Mouse (Mus musculus) intestine, postnatal 0 days (tissue): Measurements from ENCODE around the gene Zdhhc7. TPM values are rescaled to one million over a fixed set of nuclear protein-coding genes. Genes with fewer than 3 reads are reported as not detected.

Experiments used
- ATAC-seq: fragments of 200-750 bp; cut with Nextera tagmentation; 2 replicates; pipeline ENCODE4 v1.8.0; 2017; ENCODE audit warnings: mild to moderate bottlenecking, moderate TSS enrichment, moderate library complexity
- H3K27ac ChIP-seq: fragments of 300-500 bp; sonication (generic); 2 replicates; pipeline ENCODE4 v1.5.1; 2014; ENCODE audit warnings: mild to moderate bottlenecking, low read depth, low read length, moderate library complexity
- H3K27me3 ChIP-seq: fragments of 300-500 bp; sonication (generic); replicated peaks from 2 replicates; pipeline ENCODE4 v1.6.1; 2014; ENCODE audit warnings: low read length, mixed read lengths; ENCODE audit not compliant: control insufficient read depth, insufficient read depth
- H3K36me3 ChIP-seq: fragments of 300-500 bp; sonication (generic); 2 replicates; pipeline ENCODE4 v1.6.1; 2014; ENCODE audit warnings: mild to moderate bottlenecking, moderate library complexity; ENCODE audit not compliant: control insufficient read depth, insufficient read depth
- H3K4me1 ChIP-seq: fragments of 300-500 bp; sonication (generic); replicated peaks from 2 replicates; pipeline ENCODE4 v1.6.1; 2014; ENCODE audit warnings: antibody characterized with exemption, low read length, mixed read lengths; ENCODE audit not compliant: control insufficient read depth, insufficient read depth
- H3K4me2 ChIP-seq: fragments of 300-500 bp; sonication (generic); replicated peaks from 2 replicates; pipeline ENCODE4 v1.6.1; 2014; ENCODE audit warnings: low read depth, mild to moderate bottlenecking, moderate library complexity
- H3K4me3 ChIP-seq: fragments of 300-500 bp; sonication (generic); 2 replicates; pipeline ENCODE4 v1.5.1; 2014; ENCODE audit warnings: low read depth, low read length
- H3K9ac ChIP-seq: fragments of 300-500 bp; sonication (generic); 2 replicates; pipeline ENCODE4 v1.6.1; 2014; ENCODE audit warnings: mild to moderate bottlenecking, low read depth, low read length
- H3K9me3 ChIP-seq: fragments of 300-500 bp; sonication (generic); 2 replicates; pipeline ENCODE4 v1.6.1; 2016; ENCODE audit warnings: mixed run types; ENCODE audit not compliant: control insufficient read depth
- CTCF ChIP-seq: sonication (generic); IDR thresholded peaks from 2 replicates; pipeline ENCODE4 v1.5.1; 2016; ENCODE audit warnings: low read depth, mild to moderate bottlenecking, control low read depth, antibody characterized with exemption, moderate library complexity
- WGBS: fragments of 180-500 bp; shearing (Covaris S2); extraction: QIAGEN DNeasy Blood & Tissue Kit; methylation state at CpG from one replicate; pipeline ENCODE4 v1.1.7; 2014; 5-methylcytosine and 5-hydroxymethylcytosine counted together
- polyA plus RNA-seq: library from polyadenylated mRNA; unstranded; fragments of >200 nt; fragmentation: Nextera tagmentation; extraction: Ambion mirVana; gene quantifications from 2 replicates; pipeline ENCODE4 v1.2.1, GENCODE M21; 2015

Zdhhc7 gene
- polyA plus RNA-seq, 1 experiment from 2014 or later, result 39.4 TPM

GRCm38 (mm10) chr8:120072259-120072658 lies 29.0 kb downstream of the Zdhhc7 start:
- no peaks in the 10 kb centered on the region for H3K27me3 ChIP-seq
- ATAC-seq, result no peak
- H3K27ac ChIP-seq, result no peak overlapping the region

GRCm38 (mm10) chr8:120071684-120072083 lies 29.6 kb downstream of the Zdhhc7 start:
- Histone ChIP-seq H3K9me3 (no peaks in the 10 kb centered on the region), H3K4me2 (no peak overlapping the region), H3K27ac (no peak overlapping the region), H3K4me1 (no peaks in the 10 kb centered on the region), H3K27me3 (no peaks in the 10 kb centered on the region), H3K4me3 (no peak overlapping the region), H3K9ac (no peak overlapping the region), H3K36me3 (no peaks in the 10 kb centered on the region)
- WGBS, result 25% methylated on average over 4 of the region's 4 CpGs
- TF ChIP-seq CTCF, result peak; percentile 94
- ATAC-seq, result peak; percentile 35

More at GRCm38 (mm10) chr8:120072259-120072658, 29.0 kb downstream of the Zdhhc7 start:
- Histone ChIP-seq H3K4me1 (no peaks in the 10 kb centered on the region), H3K9ac (no peak overlapping the region), H3K9me3 (no peaks in the 10 kb centered on the region), H3K4me3 (no peak overlapping the region), H3K4me2 (no peak overlapping the region), H3K36me3 (no peaks in the 10 kb centered on the region)
- no peak for TF ChIP-seq CTCF
- 75% methylated on average over 9 of the region's 9 CpGs for WGBS

- no peak overlapping the region for H3K4me2 ChIP-seq
- H3K27me3 ChIP-seq, result no peaks in the 10 kb centered on the region
- no peak overlapping the region for H3K9ac ChIP-seq
- H3K9me3 ChIP-seq, result no peaks in the 10 kb centered on the region
- TF ChIP-seq CTCF, result no peak
- H3K4me3 ChIP-seq, result no peak overlapping the region
- no peaks in the 10 kb centered on the region for H3K36me3 ChIP-seq
- no peak overlapping the region for H3K27ac ChIP-seq
- no peak for ATAC-seq
- H3K4me1 ChIP-seq, result no peaks in the 10 kb centered on the region
- 59% methylated on average over 19 of the region's 19 CpGs for WGBS
These were observed 33.2 kb downstream of the Zdhhc7 start for GRCm38 (mm10) chr8:120067936-120068668.

GRCm38 (mm10) chr8:120066226-120066625 lies 35.1 kb downstream of the Zdhhc7 start:
- ATAC-seq, result no peak
- no peaks in the 10 kb centered on the region for H3K9me3 ChIP-seq
- 78% methylated on average over 4 of the region's 4 CpGs for WGBS
- H3K4me1 ChIP-seq, result no peaks in the 10 kb centered on the region
- no peak overlapping the region for H3K9ac ChIP-seq
- no peak for TF ChIP-seq CTCF
- no peaks in the 10 kb centered on the region for H3K36me3 ChIP-seq
- H3K4me3 ChIP-seq, result no peak overlapping the region
- H3K27me3 ChIP-seq, result no peaks in the 10 kb centered on the region
- no peak overlapping the region for H3K27ac ChIP-seq
- H3K4me2 ChIP-seq, result no peak overlapping the region

- no peak overlapping the region for H3K4me2 ChIP-seq
- no peak overlapping the region for H3K9ac ChIP-seq
- H3K9me3 ChIP-seq, result no peaks in the 10 kb centered on the region
- H3K4me1 ChIP-seq, result no peaks in the 10 kb centered on the region
- WGBS, result 91% methylated on average over 8 of the region's 8 CpGs
- no peak for ATAC-seq
- H3K4me3 ChIP-seq, result no peak overlapping the region
- no peak overlapping the region for H3K27ac ChIP-seq
- H3K36me3 ChIP-seq, result no peaks in the 10 kb centered on the region
- no peaks in the 10 kb centered on the region for H3K27me3 ChIP-seq
- no peak for TF ChIP-seq CTCF
These were observed 35.7 kb downstream of the Zdhhc7 start for GRCm38 (mm10) chr8:120065611-120066010.

GRCm38 (mm10) chr8:120063326-120063725 lies 38.0 kb downstream of the Zdhhc7 start:
- ATAC-seq, result no peak
- Histone ChIP-seq H3K9me3 (no peaks in the 10 kb centered on the region), H3K4me2 (no peak overlapping the region), H3K4me1 (no peaks in the 10 kb centered on the region), H3K27ac (no peak overlapping the region), H3K9ac (no peak overlapping the region), H3K4me3 (no peak overlapping the region), H3K36me3 (no peaks in the 10 kb centered on the region), H3K27me3 (no peaks in the 10 kb centered on the region)
- WGBS, result 62% methylated on average over 3 of the region's 3 CpGs
- no peak for TF ChIP-seq CTCF

GRCm38 (mm10) chr8:120062742-120063141 lies 38.5 kb downstream of the Zdhhc7 start:
- ATAC-seq, result no peak
- no peaks in the 10 kb centered on the region for H3K36me3 ChIP-seq
- TF ChIP-seq CTCF, result no peak
- H3K9ac ChIP-seq, result no peak overlapping the region
- no peaks in the 10 kb centered on the region for H3K9me3 ChIP-seq
- no peak overlapping the region for H3K4me3 ChIP-seq
- H3K4me2 ChIP-seq, result no peak overlapping the region
- no peaks in the 10 kb centered on the region for H3K4me1 ChIP-seq
- no peaks in the 10 kb centered on the region for H3K27me3 ChIP-seq
- no peak overlapping the region for H3K27ac ChIP-seq
- WGBS, result 89% methylated on average over 14 of the region's 14 CpGs
